Mouse (Mus musculus): ENCODE measurements around the gene Atp2c2. TPM values are rescaled to one million over a fixed set of nuclear protein-coding genes. Genes with fewer than 3 reads are reported as not detected.

Gene Atp2c2
- polyA plus RNA-seq, 1 experiment from 2014 or later, result 3.7 TPM

- Histone ChIP-seq H3K27ac (ENCODE audit: low read length) (no peak overlapping the region), H3K4me3 (ENCODE audit: low read depth, low read length) (no peak overlapping the region), H3K4me1 (ENCODE audit: control insufficient read depth, insufficient read depth, low read length) (no peaks in the 10 kb centered on the region), H3K4me2 (replicated peaks; ENCODE audit: low read depth, low read length) (no peak overlapping the region), H3K9me3 (ENCODE audit: control insufficient read depth, low read depth, low read length) (no peaks in the 10 kb centered on the region), H3K36me3 (ENCODE audit: control insufficient read depth, insufficient read depth, low read length) (peaks cover 11% of the 10 kb centered on the region), H3K27me3 (ENCODE audit: control insufficient read depth, insufficient read depth, low read length) (no peaks in the 10 kb centered on the region), H3K9ac (replicated peaks; ENCODE audit: low read depth, low read length) (no peak overlapping the region)
- ATAC-seq (ENCODE audit: insufficient number of reproducible peaks, insufficient read depth, low FRiP score, low read depth), result no peak
- WGBS, result 87% methylated on average over 11 of the region's 11 CpGs
Observed at GRCm38 (mm10) chr8:119761692-119762091, 61.9 kb downstream of the Atp2c2 start.

- 87% methylated on average over 21 of the region's 21 CpGs for WGBS
- H3K9ac ChIP-seq (replicated peaks; ENCODE audit: low read depth, low read length), result no peak overlapping the region
- H3K9me3 ChIP-seq (ENCODE audit: control insufficient read depth, low read depth, low read length), result no peaks in the 10 kb centered on the region
- H3K4me1 ChIP-seq (ENCODE audit: control insufficient read depth, insufficient read depth, low read length), result no peaks in the 10 kb centered on the region
- H3K4me3 ChIP-seq (ENCODE audit: low read depth, low read length), result no peak overlapping the region
- no peaks in the 10 kb centered on the region for H3K27me3 ChIP-seq (ENCODE audit: control insufficient read depth, insufficient read depth, low read length)
- no peak overlapping the region for H3K4me2 ChIP-seq (replicated peaks; ENCODE audit: low read depth, low read length)
- ATAC-seq (ENCODE audit: insufficient number of reproducible peaks, insufficient read depth, low FRiP score, low read depth), result no peak
- H3K36me3 ChIP-seq (ENCODE audit: control insufficient read depth, insufficient read depth, low read length), result peaks cover 11% of the 10 kb centered on the region
- no peak overlapping the region for H3K27ac ChIP-seq (ENCODE audit: low read length)
Observed at GRCm38 (mm10) chr8:119762226-119763220, 62.7 kb downstream of the Atp2c2 start.

- H3K9ac ChIP-seq (replicated peaks; ENCODE audit: low read depth, low read length), result no peak overlapping the region
- H3K4me1 ChIP-seq (ENCODE audit: control insufficient read depth, insufficient read depth, low read length), result no peaks in the 10 kb centered on the region
- no peak for ATAC-seq (ENCODE audit: insufficient number of reproducible peaks, insufficient read depth, low FRiP score, low read depth)
- H3K36me3 ChIP-seq (ENCODE audit: control insufficient read depth, insufficient read depth, low read length), result peaks cover 11% of the 10 kb centered on the region
- no peak overlapping the region for H3K4me2 ChIP-seq (replicated peaks; ENCODE audit: low read depth, low read length)
- no peaks in the 10 kb centered on the region for H3K9me3 ChIP-seq (ENCODE audit: control insufficient read depth, low read depth, low read length)
- no peak overlapping the region for H3K4me3 ChIP-seq (ENCODE audit: low read depth, low read length)
- H3K27me3 ChIP-seq (ENCODE audit: control insufficient read depth, insufficient read depth, low read length), result no peaks in the 10 kb centered on the region
- 83% methylated on average over 10 of the region's 10 CpGs for WGBS
- no peak overlapping the region for H3K27ac ChIP-seq (ENCODE audit: low read length)
Observed at GRCm38 (mm10) chr8:119765311-119765710, 65.5 kb downstream of the Atp2c2 start.

GRCm38 (mm10) chr8:119765761-119766444 is 66.1 kb downstream of the Atp2c2 start:
- H3K36me3 ChIP-seq (ENCODE audit: control insufficient read depth, insufficient read depth, low read length), result peaks cover 11% of the 10 kb centered on the region
- H3K9ac ChIP-seq (replicated peaks; ENCODE audit: low read depth, low read length), result no peak overlapping the region
- no peak overlapping the region for H3K4me2 ChIP-seq (replicated peaks; ENCODE audit: low read depth, low read length)
- H3K27ac ChIP-seq (ENCODE audit: low read length), result no peak overlapping the region
- H3K27me3 ChIP-seq (ENCODE audit: control insufficient read depth, insufficient read depth, low read length), result no peaks in the 10 kb centered on the region
- H3K4me1 ChIP-seq (ENCODE audit: control insufficient read depth, insufficient read depth, low read length), result no peaks in the 10 kb centered on the region
- ATAC-seq (ENCODE audit: insufficient number of reproducible peaks, insufficient read depth, low FRiP score, low read depth), result no peak
- no peaks in the 10 kb centered on the region for H3K9me3 ChIP-seq (ENCODE audit: control insufficient read depth, low read depth, low read length)
- 68% methylated on average over 22 of the region's 22 CpGs for WGBS
- H3K4me3 ChIP-seq (ENCODE audit: low read depth, low read length), result no peak overlapping the region

GRCm38 (mm10) chr8:119776668-119777245 is 76.9 kb downstream of the Atp2c2 start:
- ATAC-seq (ENCODE audit: insufficient number of reproducible peaks, insufficient read depth, low FRiP score, low read depth), result no peak
- Histone ChIP-seq H3K4me3 (ENCODE audit: low read depth, low read length) (no peak overlapping the region), H3K27me3 (ENCODE audit: control insufficient read depth, insufficient read depth, low read length) (no peaks in the 10 kb centered on the region), H3K4me2 (replicated peaks; ENCODE audit: low read depth, low read length) (no peak overlapping the region), H3K4me1 (ENCODE audit: control insufficient read depth, insufficient read depth, low read length) (peaks cover 16% of the 10 kb centered on the region), H3K27ac (ENCODE audit: low read length) (no peak overlapping the region), H3K9ac (replicated peaks; ENCODE audit: low read depth, low read length) (no peak overlapping the region), H3K9me3 (ENCODE audit: control insufficient read depth, low read depth, low read length) (no peaks in the 10 kb centered on the region), H3K36me3 (ENCODE audit: control insufficient read depth, insufficient read depth, low read length) (no peaks in the 10 kb centered on the region)
- 84% methylated on average over 7 of the region's 7 CpGs for WGBS

GRCm38 (mm10) chr8:119777765-119778164 is 78.0 kb downstream of the Atp2c2 start:
- Histone ChIP-seq H3K36me3 (ENCODE audit: control insufficient read depth, insufficient read depth, low read length) (no peaks in the 10 kb centered on the region), H3K9me3 (ENCODE audit: control insufficient read depth, low read depth, low read length) (no peaks in the 10 kb centered on the region), H3K27me3 (ENCODE audit: control insufficient read depth, insufficient read depth, low read length) (no peaks in the 10 kb centered on the region), H3K9ac (replicated peaks; ENCODE audit: low read depth, low read length) (peak overlapping the region; percentile 31), H3K4me2 (replicated peaks; ENCODE audit: low read depth, low read length) (peak overlapping the region; percentile 61), H3K4me3 (ENCODE audit: low read depth, low read length) (peak overlapping the region; percentile 35), H3K4me1 (ENCODE audit: control insufficient read depth, insufficient read depth, low read length) (peaks cover 16% of the 10 kb centered on the region), H3K27ac (ENCODE audit: low read length) (peak overlapping the region; percentile 29; the same call in 1 of the 2 replicates)
- WGBS, result 10% methylated on average over 7 of the region's 7 CpGs
- no peak for ATAC-seq (ENCODE audit: insufficient number of reproducible peaks, insufficient read depth, low FRiP score, low read depth)

GRCm38 (mm10) chr8:119778263-119778662 is 78.5 kb downstream of the Atp2c2 start, which contains the start of gene Tldc1:
TSS of gene Tldc1 (minus strand) at chr8:119778416.
- Histone ChIP-seq H3K4me1 (ENCODE audit: control insufficient read depth, insufficient read depth, low read length) (peaks cover 16% of the 10 kb centered on the region), H3K9me3 (ENCODE audit: control insufficient read depth, low read depth, low read length) (no peaks in the 10 kb centered on the region), H3K4me3 (ENCODE audit: low read depth, low read length) (peak within 1 kb of the TSS; percentile 35), H3K27me3 (ENCODE audit: control insufficient read depth, insufficient read depth, low read length) (no peaks in the 10 kb centered on the region), H3K9ac (replicated peaks; ENCODE audit: low read depth, low read length) (peak within 1 kb of the TSS; percentile 31), H3K36me3 (ENCODE audit: control insufficient read depth, insufficient read depth, low read length) (no peaks in the 10 kb centered on the region), H3K4me2 (replicated peaks; ENCODE audit: low read depth, low read length) (peak within 1 kb of the TSS; percentile 61), H3K27ac (ENCODE audit: low read length) (peak within 1 kb of the TSS; percentile 29; the same call in 1 of the 2 replicates)
- peak; percentile 97 for ATAC-seq (ENCODE audit: insufficient number of reproducible peaks, insufficient read depth, low FRiP score, low read depth)
- WGBS, result under 1% methylated on average over 18 of the region's 18 CpGs

All from stomach, embryonic 14.5 days (tissue).